23 mouse cellular contexts compared by ENCODE assay signal in genomic region chr9:71642270-71642669, GRCm38 (mm10). TPM values are rescaled to one million over a fixed set of nuclear protein-coding genes. Genes with fewer than 3 reads are reported as not detected.
DNase-seq lines count a peak whose midpoint lies in the region; ATAC-seq and TF ChIP-seq lines count a peak whose summit lies in the region.
"Had no signal": no experiment of that assay in that cellular context is flagged by ENCODE, and none has a peak within 500 bp of the region (broad histone marks: within the 10 kb centered on the region; RNA-seq: fewer than 3 reads in every experiment).

No protein-coding gene starts in this region.

- TF ChIP-seq EP300 in liver, postnatal 0 days (IDR thresholded peaks at IDR 0.05; ENCODE audit: low read depth) = no peak
- TF ChIP-seq EP300 in MEL (IDR thresholded peaks at IDR 0.05; ENCODE audit: low read depth in 1 of 2, low read length in 2 of 2) = no peak

- no peak overlapping the region for H3K9ac ChIP-seq in hindbrain, postnatal 0 days (replicated peaks; ENCODE audit: low read length)
- H3K9ac ChIP-seq in hindbrain, embryonic 14.5 days = no peak overlapping the region
- no peak overlapping the region for H3K9ac ChIP-seq in liver, postnatal 0 days (replicated peaks)
- H3K9ac ChIP-seq in liver, embryonic 11.5 days (ENCODE audit: low read depth, low read length) = no peak overlapping the region
- H3K9ac ChIP-seq in MEL (ENCODE audit: control insufficient read depth, low read depth, low read length, poor library complexity, severe bottlenecking) = no peak overlapping the region
- H3K9ac ChIP-seq: embryonic facial prominence, embryonic 15.5 days; heart, embryonic 15.5 days; limb, embryonic 13.5 days; lung, embryonic 15.5 days; midbrain, embryonic 13.5 days; neural tube, embryonic 13.5 days had no signal

- H3K9me3 ChIP-seq in hindbrain, postnatal 0 days (ENCODE audit: low read length) = no peaks in the 10 kb centered on the region
- H3K9me3 ChIP-seq in hindbrain, embryonic 14.5 days (ENCODE audit: control insufficient read depth, low read length) = no peaks in the 10 kb centered on the region
- no peaks in the 10 kb centered on the region for H3K9me3 ChIP-seq in liver, postnatal 0 days (ENCODE audit: low read length)
- no peaks in the 10 kb centered on the region for H3K9me3 ChIP-seq in liver, embryonic 11.5 days (ENCODE audit: control insufficient read depth, low read length)
- H3K9me3 ChIP-seq in MEL (replicated peaks; ENCODE audit: insufficient read depth, low read length) = no peaks in the 10 kb centered on the region
- H3K9me3 ChIP-seq: heart, embryonic 15.5 days; limb, embryonic 13.5 days; lung, embryonic 15.5 days; midbrain, embryonic 13.5 days; neural tube, embryonic 13.5 days had no signal

- no peaks in the 10 kb centered on the region for H3K36me3 ChIP-seq in hindbrain, postnatal 0 days (ENCODE audit: insufficient read depth, low read length)
- no peaks in the 10 kb centered on the region for H3K36me3 ChIP-seq in hindbrain, embryonic 14.5 days (replicated peaks; ENCODE audit: control insufficient read depth, insufficient read depth)
- H3K36me3 ChIP-seq in liver, postnatal 0 days (replicated peaks; ENCODE audit: insufficient read depth, low read length) = no peaks in the 10 kb centered on the region
- peaks cover 7% of the 10 kb centered on the region; the same call in 1 of the 2 replicates for H3K36me3 ChIP-seq in liver, embryonic 11.5 days (ENCODE audit: control insufficient read depth, insufficient read depth, low read length)
- no peaks in the 10 kb centered on the region for H3K36me3 ChIP-seq in MEL (ENCODE audit: control insufficient read depth in 1 of 2, insufficient read depth in 2 of 2, low read length in 2 of 2)
- H3K36me3 ChIP-seq: limb, embryonic 13.5 days; midbrain, embryonic 13.5 days; neural tube, embryonic 13.5 days had no signal

- no peak for ATAC-seq in hindbrain, postnatal 0 days
- ATAC-seq in hindbrain, embryonic 14.5 days (ENCODE audit: low FRiP score) = no peak
- ATAC-seq in liver, postnatal 0 days = no peak
- no peak for ATAC-seq in liver, embryonic 11.5 days (replicated peaks; ENCODE audit: low FRiP score)
- ATAC-seq in megakaryocyte progenitor cell, adult 5-6 weeks (replicated peaks; ENCODE audit: poor library complexity) = no peak
- ATAC-seq: midbrain, embryonic 13.5 days had no signal

- peak; percentile 31; the same call in 1 of the 2 replicates for TF ChIP-seq CTCF in hindbrain, postnatal 0 days (IDR thresholded peaks at IDR 0.05; ENCODE audit: low read depth)
- TF ChIP-seq CTCF in liver, postnatal 0 days (IDR thresholded peaks at IDR 0.05; ENCODE audit: low read depth) = peak; percentile 25; the same call in 1 of the 2 replicates
- peak; percentile 36 to 43 (median 40); a peak in 5 of 6 replicates for TF ChIP-seq CTCF in MEL (IDR thresholded peaks at IDR 0.05 in 2 of 3, conservative IDR thresholded peaks at IDR 0.05 in 1 of 3; ENCODE audit: control insufficient read depth in 1 of 3, insufficient read depth in 1 of 3, low read depth in 2 of 3, low read length in 3 of 3, poor library complexity in 1 of 3, severe bottlenecking in 1 of 3)

- WGBS in hindbrain, postnatal 0 days = 92% methylated on average over 3 of the region's 3 CpGs
- 96% methylated on average over 3 of the region's 3 CpGs for WGBS in hindbrain, embryonic 14.5 days
- WGBS in liver, postnatal 0 days (ENCODE audit: insufficient replicate concordance) = 81% methylated on average over 3 of the region's 3 CpGs
- 87% methylated on average over 3 of the region's 3 CpGs for WGBS in liver, embryonic 11.5 days

- TF ChIP-seq POLR2A in MEL (IDR thresholded peaks at IDR 0.05; ENCODE audit: control insufficient read depth in 1 of 2, insufficient read depth in 1 of 2, low read depth in 1 of 2, low read length in 2 of 2, poor library complexity in 1 of 2) = no peak

- no peak overlapping the region for H3K4me2 ChIP-seq in hindbrain, postnatal 0 days (ENCODE audit: low read depth, low read length)
- no peak overlapping the region for H3K4me2 ChIP-seq in hindbrain, embryonic 14.5 days (replicated peaks)
- no peak overlapping the region for H3K4me2 ChIP-seq in liver, postnatal 0 days (ENCODE audit: low read depth, low read length)
- no peak overlapping the region for H3K4me2 ChIP-seq in liver, embryonic 11.5 days
- H3K4me2 ChIP-seq: embryonic facial prominence, embryonic 15.5 days; heart, embryonic 15.5 days; limb, embryonic 13.5 days; lung, embryonic 15.5 days; midbrain, embryonic 13.5 days; neural tube, embryonic 13.5 days had no signal

- peak; percentile 24 for TF ChIP-seq RAD21 in MEL (IDR thresholded peaks at IDR 0.05; ENCODE audit: low read depth, low read length)

- no peaks in the 10 kb centered on the region for H3K27me3 ChIP-seq in hindbrain, postnatal 0 days (ENCODE audit: insufficient read depth, low read length)
- H3K27me3 ChIP-seq in hindbrain, embryonic 14.5 days (ENCODE audit: control insufficient read depth, insufficient read depth, low read length) = no peaks in the 10 kb centered on the region
- no peaks in the 10 kb centered on the region for H3K27me3 ChIP-seq in liver, postnatal 0 days (ENCODE audit: insufficient read depth, low read length)
- no peaks in the 10 kb centered on the region for H3K27me3 ChIP-seq in liver, embryonic 11.5 days (replicated peaks; ENCODE audit: control insufficient read depth, insufficient read depth, low read length)
- peaks cover 0 to 2% of the 10 kb centered on the region in 2 experiments; a peak in 2 of 4 replicates for H3K27me3 ChIP-seq in MEL (ENCODE audit: control insufficient read depth in 1 of 2, insufficient read depth in 2 of 2, low read length in 2 of 2)
- H3K27me3 ChIP-seq: embryonic facial prominence, embryonic 15.5 days; heart, embryonic 15.5 days; limb, embryonic 13.5 days; lung, embryonic 15.5 days; midbrain, embryonic 13.5 days; neural tube, embryonic 13.5 days had no signal

- no peak overlapping the region for H3K27ac ChIP-seq in hindbrain, postnatal 0 days
- no peak overlapping the region for H3K27ac ChIP-seq in hindbrain, embryonic 14.5 days
- no peak overlapping the region for H3K27ac ChIP-seq in liver, postnatal 0 days (ENCODE audit: low read depth)
- H3K27ac ChIP-seq in liver, embryonic 11.5 days (ENCODE audit: low read depth, low read length) = no peak overlapping the region
- H3K27ac ChIP-seq in MEL (ENCODE audit: control insufficient read depth, low read depth, low read length) = no peak overlapping the region
- H3K27ac ChIP-seq: embryonic facial prominence, embryonic 15.5 days; heart, embryonic 15.5 days; hindbrain, embryonic 10.5 days; limb, embryonic 13.5 days; lung, embryonic 15.5 days; midbrain, embryonic 13.5 days; neural tube, embryonic 13.5 days had no signal

- no peaks in the 10 kb centered on the region for H3K4me1 ChIP-seq in hindbrain, postnatal 0 days (ENCODE audit: insufficient read depth, low read length)
- H3K4me1 ChIP-seq in hindbrain, embryonic 14.5 days (replicated peaks; ENCODE audit: control insufficient read depth, insufficient read depth, low read length) = peaks cover 3% of the 10 kb centered on the region; the same call in 1 of the 2 replicates
- no peaks in the 10 kb centered on the region for H3K4me1 ChIP-seq in liver, postnatal 0 days (ENCODE audit: insufficient read depth)
- H3K4me1 ChIP-seq in liver, embryonic 11.5 days (replicated peaks; ENCODE audit: control insufficient read depth, insufficient read depth, low read length) = no peaks in the 10 kb centered on the region
- H3K4me1 ChIP-seq in MEL (ENCODE audit: control insufficient read depth in 1 of 2, insufficient read depth in 2 of 2, low read length in 2 of 2) = no peaks in the 10 kb centered on the region
- H3K4me1 ChIP-seq: embryonic facial prominence, embryonic 15.5 days; hindbrain, embryonic 10.5 days; limb, embryonic 13.5 days; lung, embryonic 15.5 days had no signal

- no peak overlapping the region for H3K4me3 ChIP-seq in hindbrain, postnatal 0 days (ENCODE audit: low read length)
- H3K4me3 ChIP-seq in hindbrain, embryonic 14.5 days (replicated peaks; ENCODE audit: low read length) = no peak overlapping the region
- H3K4me3 ChIP-seq in liver, postnatal 0 days (ENCODE audit: low read depth, low read length) = no peak overlapping the region
- H3K4me3 ChIP-seq in liver, embryonic 11.5 days (ENCODE audit: low read depth, low read length) = no peak overlapping the region
- no peak overlapping the region for H3K4me3 ChIP-seq in MEL (ENCODE audit: control insufficient read depth in 1 of 2, insufficient read depth in 1 of 2, low read depth in 2 of 2, low read length in 2 of 2)
- H3K4me3 ChIP-seq: embryonic facial prominence, embryonic 15.5 days; heart, embryonic 15.5 days; hindbrain, embryonic 10.5 days; limb, embryonic 13.5 days; lung, embryonic 15.5 days; midbrain, embryonic 13.5 days; neural tube, embryonic 13.5 days had no signal

- no peaks in the 10 kb centered on the region for H3K79me2 ChIP-seq in MEL (ENCODE audit: control insufficient read depth, insufficient read depth, low read length, poor library complexity)

- DNase-seq in hindbrain, postnatal 0 days (ENCODE audit: low spot score) = no peak
- no peak for DNase-seq in hindbrain, embryonic 14.5 days (ENCODE audit: low spot score)
- no peak for DNase-seq in liver, postnatal 0 days
- DNase-seq in liver, embryonic 11.5 days (ENCODE audit: low spot score) = no peak
- DNase-seq in ES-CJ7 (ENCODE audit: low read depth, low spot score) (peak; percentile 46), MEL (ENCODE audit: low read depth, low spot score) (peak; percentile 17)
- DNase-seq in thymus, postnatal 4 days = no peak
- DNase-seq: adrenal gland, postnatal 10 days; cerebellum, adult 11 months; cerebellum, postnatal 36 days; gastrocnemius, postnatal 14 days; heart, adult 18-20 months; kidney, adult 9 months; spleen, adult 18-20 months; thymus, adult 2 months had no signal

TF ChIP-seq in MEL, 35 proteins besides CTCF, POLR2A, EP300 and RAD21 (continues in another document):
- TF ChIP-seq ZC3H11A (IDR thresholded peaks at IDR 0.05; ENCODE audit: low read depth, low read length) (no peak), ELF1 (IDR thresholded peaks at IDR 0.05; ENCODE audit: low read depth, low read length) (no peak), SIN3A (IDR thresholded peaks at IDR 0.05; ENCODE audit: low read length) (no peak), KAT2A (conservative IDR thresholded peaks at IDR 0.05; ENCODE audit: low read depth, low read length) (no peak), SMC3 (IDR thresholded peaks at IDR 0.05; ENCODE audit: low read depth, low read length) (no peak)

RNA-seq across cellular contexts. Expression of gene Myzap, which starts 50.1 kb away (rescaled TPM):
- total RNA-seq in hindbrain, postnatal 0 days (2014; rRNA removed) = 0.29 and 1.3 TPM in 2 replicates
- 1.6 and 1.9 TPM in 2 replicates for polyA plus RNA-seq in hindbrain, postnatal 0 days (2015; fragmentation: Nextera tagmentation; extraction: Ambion mirVana)
- polyA plus RNA-seq in hindbrain, embryonic 14.5 days (2014; fragmentation: Nextera tagmentation; extraction: Ambion mirVana) = 3.2 and 4.0 TPM in 2 replicates
- polyA plus RNA-seq in liver, postnatal 0 days (2015; fragmentation: Nextera tagmentation; extraction: Ambion mirVana) = 2.8 and 3.7 TPM in 2 replicates
- polyA plus RNA-seq in liver, embryonic 11.5 days (2014; fragmentation: Nextera tagmentation; extraction: Ambion mirVana) = 9.1 and 9.8 TPM in 2 replicates
- not detected in 2 replicates for total RNA-seq in MEL (2012; rRNA removed)
- polyA plus RNA-seq in MEL (2012; ENCODE audit: insufficient read depth in 1 of 2, insufficient read length in 2 of 2, low read depth in 1 of 2, low replicate concordance in 2 of 2, missing spikeins in 1 of 2) = under 1 TPM in 1 of 2 experiments, not detected in 1; 0.06 TPM
- not detected in 2 replicates for total RNA-seq in megakaryocyte progenitor cell, adult 5-6 weeks (2015)
- total RNA-seq in megakaryocyte progenitor cell, adult 5-6 weeks (2017) = 0.98 and 1.5 TPM in 2 replicates

Comparison
In these comparisons a context has a peak if more than half of its experiments do, and no peak if none do; other contexts are left out.
1. DNase-seq: peak in ES-CJ7 (single experiment) and MEL (single experiment); none in hindbrain, postnatal 0 days (single experiment), hindbrain, embryonic 14.5 days (single experiment), liver, postnatal 0 days (single experiment), liver, embryonic 11.5 days (single experiment) and thymus, postnatal 4 days (single experiment).
2. Peak in every context shown above with its lines, with median percentiles within 50 percentile points of each other: CTCF ChIP-seq.